Mouse (Mus musculus): ENCODE results near the gene Chst4.

GRCm38 (mm10) chr8:110039216-110039615 is 324 bp downstream of the Chst4 start:
- TF ChIP-seq CTCF (IDR thresholded peaks at IDR 0.05; ENCODE audit: extremely low read depth, insufficient read depth, insufficient read length, insufficient replicate concordance) (no peak), POLR2A (IDR thresholded peaks at IDR 0.05; ENCODE audit: low read depth, low read length) (no peak)
